Mouse (Mus musculus) liver, adult 2 months (tissue): Measurements from ENCODE around the gene Pear1.

Experiments used
- CTCF ChIP-seq: fragments of 200-500 bp; IDR thresholded peaks from 2 replicates; pipeline ENCODE4 v1.5.1; 2011; ENCODE audit warnings: low read depth, low read length, control low read depth
- POLR2A ChIP-seq: fragments of 200-500 bp; IDR thresholded peaks from 2 replicates; pipeline ENCODE4 v1.6.1; 2011; ENCODE audit warnings: low read length, control low read depth; ENCODE audit not compliant: insufficient read depth; ENCODE audit errors: extremely low read depth

DNA sequence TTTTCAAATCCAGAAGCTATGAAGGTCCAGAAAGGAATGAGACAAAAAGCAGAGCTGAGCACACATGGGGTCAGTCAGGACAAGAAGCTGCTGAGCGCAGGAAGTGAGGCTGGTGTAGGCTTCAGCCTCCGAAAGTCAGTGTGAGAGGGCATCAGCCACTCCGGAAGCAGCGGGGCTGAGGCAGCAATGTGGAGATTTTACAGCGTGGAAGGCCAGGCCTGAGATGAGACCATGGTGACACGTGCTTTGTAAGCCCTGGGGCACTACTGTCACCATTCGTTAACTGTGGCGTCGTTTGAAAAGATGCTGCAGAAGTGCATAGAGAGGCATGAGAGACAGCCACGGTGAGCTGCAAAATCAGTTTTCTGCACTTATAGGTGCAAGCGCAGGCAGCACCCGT is 5.9 kb downstream of the Pear1 start:
- no peak for TF ChIP-seq POLR2A
- no peak for TF ChIP-seq CTCF
